Mouse (Mus musculus): ENCODE data around the gene Zfp473. TPM values are rescaled to one million over a fixed set of nuclear protein-coding genes. Genes with fewer than 3 reads are reported as not detected.
"Not testable (repeated sequence)": the region's sequence is repeated elsewhere in the genome, so short reads cannot be mapped to it uniquely, and the experiment has no call there.

The Zfp473 gene
- polyA plus RNA-seq, 1 experiment from 2014 or later: 2.7 TPM

- no peaks in the 10 kb centered on the region for H3K27me3 ChIP-seq (replicated peaks; ENCODE audit: control insufficient read depth, insufficient read depth, low read length)
- DNase-seq (ENCODE audit: low spot score) (no peak), ATAC-seq (replicated peaks; ENCODE audit: low FRiP score) (no peak)
- no peak overlapping the region for H3K27ac ChIP-seq (ENCODE audit: low read depth, low read length)
- H3K9me3 ChIP-seq (ENCODE audit: control insufficient read depth, low read length): no peaks in the 10 kb centered on the region
- H3K36me3 ChIP-seq (ENCODE audit: control insufficient read depth, insufficient read depth, low read length): no peaks in the 10 kb centered on the region; the same call in 1 of the 2 replicates
- H3K9ac ChIP-seq (ENCODE audit: low read depth, low read length): no peak overlapping the region
- H3K4me2 ChIP-seq: no peak overlapping the region
- H3K4me1 ChIP-seq (replicated peaks; ENCODE audit: control insufficient read depth, insufficient read depth, low read length): no peaks in the 10 kb centered on the region
- H3K4me3 ChIP-seq (ENCODE audit: low read depth, low read length): no peak overlapping the region
- WGBS: 76% methylated on average over 11 of the region's 11 CpGs
Observed at GRCm38 (mm10) chr7:44728082-44728975, 22.5 kb downstream of the Zfp473 start.

- WGBS: 65% methylated on average over 5 of the region's 5 CpGs
- Histone ChIP-seq H3K4me3 (ENCODE audit: low read depth, low read length) (no peak overlapping the region), H3K27ac (ENCODE audit: low read depth, low read length) (no peak overlapping the region), H3K9ac (ENCODE audit: low read depth, low read length) (no peak overlapping the region), H3K9me3 (ENCODE audit: control insufficient read depth, low read length) (no peaks in the 10 kb centered on the region), H3K36me3 (ENCODE audit: control insufficient read depth, insufficient read depth, low read length) (no peaks in the 10 kb centered on the region), H3K27me3 (replicated peaks; ENCODE audit: control insufficient read depth, insufficient read depth, low read length) (no peaks in the 10 kb centered on the region), H3K4me2 (no peak overlapping the region), H3K4me1 (replicated peaks; ENCODE audit: control insufficient read depth, insufficient read depth, low read length) (no peaks in the 10 kb centered on the region)
- DNase-seq (ENCODE audit: low spot score) (no peak), ATAC-seq (replicated peaks; ENCODE audit: low FRiP score) (no peak)
Observed at GRCm38 (mm10) chr7:44727151-44727550, 23.7 kb downstream of the Zfp473 start.

GRCm38 (mm10) chr7:44726343-44726742 lies 24.5 kb downstream of the Zfp473 start:
- no peaks in the 10 kb centered on the region for H3K36me3 ChIP-seq (ENCODE audit: control insufficient read depth, insufficient read depth, low read length)
- DNase-seq (ENCODE audit: low spot score): no peak

GRCm38 (mm10) chr7:44724316-44724715 lies 26.5 kb downstream of the Zfp473 start:
- no peak for DNase-seq (ENCODE audit: low spot score)
- Histone ChIP-seq H3K9me3 (ENCODE audit: control insufficient read depth, low read length) (no peaks in the 10 kb centered on the region), H3K4me3 (ENCODE audit: low read depth, low read length) (no peak overlapping the region), H3K4me2 (no peak overlapping the region), H3K27ac (ENCODE audit: low read depth, low read length) (no peak overlapping the region), H3K27me3 (replicated peaks; ENCODE audit: control insufficient read depth, insufficient read depth, low read length) (no peaks in the 10 kb centered on the region), H3K4me1 (replicated peaks; ENCODE audit: control insufficient read depth, insufficient read depth, low read length) (no peaks in the 10 kb centered on the region), H3K9ac (ENCODE audit: low read depth, low read length) (no peak overlapping the region), H3K36me3 (ENCODE audit: control insufficient read depth, insufficient read depth, low read length) (no peaks in the 10 kb centered on the region)
- no peak for ATAC-seq (replicated peaks; ENCODE audit: low FRiP score)
- 23% methylated on average over 7 of the region's 7 CpGs for WGBS

More at GRCm38 (mm10) chr7:44726343-44726742, 24.5 kb downstream of the Zfp473 start:
- Histone ChIP-seq H3K4me2 (no peak overlapping the region), H3K9me3 (ENCODE audit: control insufficient read depth, low read length) (no peaks in the 10 kb centered on the region), H3K27me3 (replicated peaks; ENCODE audit: control insufficient read depth, insufficient read depth, low read length) (no peaks in the 10 kb centered on the region), H3K4me3 (ENCODE audit: low read depth, low read length) (no peak overlapping the region), H3K4me1 (replicated peaks; ENCODE audit: control insufficient read depth, insufficient read depth, low read length) (no peaks in the 10 kb centered on the region), H3K9ac (ENCODE audit: low read depth, low read length) (no peak overlapping the region), H3K27ac (ENCODE audit: low read depth, low read length) (no peak overlapping the region)
- WGBS: 65% methylated on average over 6 of the region's 6 CpGs
- ATAC-seq (replicated peaks; ENCODE audit: low FRiP score): no peak

- Histone ChIP-seq H3K27me3 (replicated peaks; ENCODE audit: control insufficient read depth, insufficient read depth, low read length) (no peaks in the 10 kb centered on the region), H3K9ac (ENCODE audit: low read depth, low read length) (no peak overlapping the region), H3K27ac (ENCODE audit: low read depth, low read length) (no peak overlapping the region), H3K4me2 (no peak overlapping the region), H3K4me1 (replicated peaks; ENCODE audit: control insufficient read depth, insufficient read depth, low read length) (no peaks in the 10 kb centered on the region), H3K36me3 (ENCODE audit: control insufficient read depth, insufficient read depth, low read length) (no peaks in the 10 kb centered on the region), H3K4me3 (ENCODE audit: low read depth, low read length) (no peak overlapping the region), H3K9me3 (ENCODE audit: control insufficient read depth, low read length) (no peaks in the 10 kb centered on the region)
- 81% methylated on average over 5 of the region's 5 CpGs for WGBS
- ATAC-seq (replicated peaks; ENCODE audit: low FRiP score) (no peak), DNase-seq (ENCODE audit: low spot score) (no peak)
Observed at GRCm38 (mm10) chr7:44722058-44722457, 28.8 kb downstream of the Zfp473 start.

GRCm38 (mm10) chr7:44709881-44710280 lies 41.0 kb downstream of the Zfp473 start:
- no peaks in the 10 kb centered on the region for H3K27me3 ChIP-seq (replicated peaks; ENCODE audit: control insufficient read depth, insufficient read depth, low read length)
- H3K27ac ChIP-seq (ENCODE audit: low read depth, low read length): no peak overlapping the region
- H3K9ac ChIP-seq (ENCODE audit: low read depth, low read length): no peak overlapping the region
- H3K4me1 ChIP-seq (replicated peaks; ENCODE audit: control insufficient read depth, insufficient read depth, low read length): no peaks in the 10 kb centered on the region
- no peak for ATAC-seq (replicated peaks; ENCODE audit: low FRiP score)
- WGBS: 81% methylated on average over 5 of the region's 5 CpGs
- no peak overlapping the region for H3K4me2 ChIP-seq
- H3K9me3 ChIP-seq (ENCODE audit: control insufficient read depth, low read length): no peaks in the 10 kb centered on the region
- H3K36me3 ChIP-seq (ENCODE audit: control insufficient read depth, insufficient read depth, low read length): no peaks in the 10 kb centered on the region
- H3K4me3 ChIP-seq (ENCODE audit: low read depth, low read length): no peak overlapping the region
- no peak for DNase-seq (ENCODE audit: low spot score)

- no peak for DNase-seq (ENCODE audit: low spot score)
- ATAC-seq (replicated peaks; ENCODE audit: low FRiP score): no peak
- 68% methylated on average over 14 of the region's 14 CpGs for WGBS
Observed at GRCm38 (mm10) chr7:44708574-44708973, 42.3 kb downstream of the Zfp473 start, which contains the start of gene Izumo2. TSS of gene Izumo2 (plus strand) at chr7:44708742.

GRCm38 (mm10) chr7:44708093-44708492 lies 42.8 kb downstream of the Zfp473 start:
- H3K9me3 ChIP-seq (ENCODE audit: control insufficient read depth, low read length); H3K27ac ChIP-seq (ENCODE audit: low read depth, low read length); H3K4me1 ChIP-seq (replicated peaks; ENCODE audit: control insufficient read depth, insufficient read depth, low read length); DNase-seq (ENCODE audit: low spot score); ATAC-seq (replicated peaks; ENCODE audit: low FRiP score); H3K4me2 ChIP-seq; H3K4me3 ChIP-seq (ENCODE audit: low read depth, low read length); H3K27me3 ChIP-seq (replicated peaks; ENCODE audit: control insufficient read depth, insufficient read depth, low read length); H3K36me3 ChIP-seq (ENCODE audit: control insufficient read depth, insufficient read depth, low read length); H3K9ac ChIP-seq (ENCODE audit: low read depth, low read length): not testable (repeated sequence)
- WGBS: 77% methylated on average over 6 of the region's 6 CpGs

More at GRCm38 (mm10) chr7:44708574-44708973, 42.3 kb downstream of the Zfp473 start, which contains the start of gene Izumo2:
- Histone ChIP-seq H3K9me3 (ENCODE audit: control insufficient read depth, low read length) (no peaks in the 10 kb centered on the region), H3K27ac (ENCODE audit: low read depth, low read length) (no peak within 1 kb of the TSS), H3K36me3 (ENCODE audit: control insufficient read depth, insufficient read depth, low read length) (no peaks in the 10 kb centered on the region), H3K27me3 (replicated peaks; ENCODE audit: control insufficient read depth, insufficient read depth, low read length) (no peaks in the 10 kb centered on the region), H3K4me2 (no peak within 1 kb of the TSS), H3K9ac (ENCODE audit: low read depth, low read length) (no peak within 1 kb of the TSS), H3K4me1 (replicated peaks; ENCODE audit: control insufficient read depth, insufficient read depth, low read length) (no peaks in the 10 kb centered on the region), H3K4me3 (ENCODE audit: low read depth, low read length) (no peak within 1 kb of the TSS)
